Mouse (Mus musculus) adrenal gland (tissue): ENCODE measurements at regions not wholly inside any gene's neighbourhood (a gene's known extent, or its start where the extent isn't known, plus 50 kb on each side); places are given as distances from the start of the nearest gene placed in this dataset.

Source experiments
- intact Hi-C: fragments of 180-260 bp; cut with DNase I; formaldehyde crosslinking; loops from one replicate; pipeline ENCODE4 v1.15.1; 2025

- intact Hi-C loops: no loop called here
Measured at GRCm38 (mm10) chr10:29921658-29922057, 278.7 kb downstream of the Cenpw start.

GRCm38 (mm10) chr10:29897780-29898363 is 302.5 kb downstream of the Cenpw start:
- intact Hi-C loops: no loop called here

- intact Hi-C loops: no loop called here
Measured at GRCm38 (mm10) chr10:29864566-29864965, 328.9 kb upstream of the Rspo3 start.

- intact Hi-C loops: no loop called here
Measured at GRCm38 (mm10) chr10:29855749-29856313, 320.2 kb upstream of the Rspo3 start.

- intact Hi-C loops: no loop called here
Measured at GRCm38 (mm10) chr10:29852516-29852915, 316.8 kb upstream of the Rspo3 start.

- intact Hi-C loops: no loop called here
Measured at GRCm38 (mm10) chr10:29824939-29825658, 289.4 kb upstream of the Rspo3 start.

- intact Hi-C loops: no loop called here
Measured at GRCm38 (mm10) chr10:29824413-29824812, 288.7 kb upstream of the Rspo3 start.

- intact Hi-C loops: no loop called here
Measured at GRCm38 (mm10) chr10:29823177-29823576, 287.5 kb upstream of the Rspo3 start.

GRCm38 (mm10) chr10:29803915-29804545 is 268.4 kb upstream of the Rspo3 start:
- intact Hi-C loops: loop anchor here (5.0 to 10.0 kb wide), 3 partner anchors 267 to 621 kb away; partner anchors contain the start of gene Rspo3

- intact Hi-C loops: loop anchor here (5.0 to 10.0 kb wide), 3 partner anchors 265 to 622 kb away; partner anchors contain the start of gene Rspo3
Measured at GRCm38 (mm10) chr10:29802637-29803036, 267.0 kb upstream of the Rspo3 start.

- intact Hi-C loops: no loop called here
Measured at GRCm38 (mm10) chr10:29794663-29795062, 259.0 kb upstream of the Rspo3 start.

GRCm38 (mm10) chr10:29786220-29786810 is 250.6 kb upstream of the Rspo3 start:
- intact Hi-C loops: no loop called here

- intact Hi-C loops: no loop called here
Measured at GRCm38 (mm10) chr10:29736677-29737076, 201.0 kb upstream of the Rspo3 start.

- intact Hi-C loops: no loop called here
Measured at GRCm38 (mm10) chr10:29725319-29725718, 189.7 kb upstream of the Rspo3 start.

- intact Hi-C loops: no loop called here
Measured at GRCm38 (mm10) chr10:29710967-29711366, 175.3 kb upstream of the Rspo3 start.

GRCm38 (mm10) chr10:29708653-29709052 is 173.0 kb upstream of the Rspo3 start:
- intact Hi-C loops: no loop called here

- intact Hi-C loops: no loop called here
Measured at GRCm38 (mm10) chr10:29693009-29693935, 157.6 kb upstream of the Rspo3 start.

- intact Hi-C loops: no loop called here
Measured at GRCm38 (mm10) chr10:29689529-29689928, 153.9 kb upstream of the Rspo3 start.

- intact Hi-C loops: no loop called here
Measured at GRCm38 (mm10) chr10:29686982-29687381, 151.3 kb upstream of the Rspo3 start.

GRCm38 (mm10) chr10:29674377-29674776 is 138.7 kb upstream of the Rspo3 start:
- intact Hi-C loops: no loop called here

- intact Hi-C loops: no loop called here
Measured at GRCm38 (mm10) chr10:29661752-29662151, 126.1 kb upstream of the Rspo3 start.
